Mouse (Mus musculus) stomach, embryonic 15.5 days (tissue): ENCODE results near the gene Tmigd3. TPM values are rescaled to one million over a fixed set of nuclear protein-coding genes. Genes with fewer than 3 reads are reported as not detected.

ENCODE experiments used
- ATAC-seq: fragments of 200-750 bp; cut with Nextera tagmentation; 2 replicates; pipeline ENCODE4 v1.8.0; 2017; ENCODE audit warnings: low read depth, moderate number of reproducible peaks, moderate TSS enrichment; ENCODE audit not compliant: insufficient read depth, low FRiP score
- H3K27ac ChIP-seq: fragments of 300-500 bp; sonication (generic); 2 replicates; pipeline ENCODE4 v1.5.1; 2015; ENCODE audit warnings: mild to moderate bottlenecking, inconsistent platforms
- H3K27me3 ChIP-seq: fragments of 300-500 bp; sonication (generic); replicated peaks from 2 replicates; pipeline ENCODE4 v1.6.1; 2015; ENCODE audit warnings: inconsistent platforms
- H3K36me3 ChIP-seq: fragments of 300-500 bp; sonication (generic); 2 replicates; pipeline ENCODE4 v1.6.1; 2015; ENCODE audit warnings: inconsistent platforms
- H3K4me1 ChIP-seq: fragments of 300-500 bp; sonication (generic); 2 replicates; pipeline ENCODE4 v1.6.1; 2015; ENCODE audit warnings: inconsistent platforms
- H3K4me2 ChIP-seq: fragments of 300-500 bp; sonication (generic); 2 replicates; pipeline ENCODE4 v1.6.1; 2015; ENCODE audit warnings: mild to moderate bottlenecking, inconsistent platforms
- H3K4me3 ChIP-seq: fragments of 300-500 bp; sonication (generic); replicated peaks from 2 replicates; pipeline ENCODE4 v1.5.1; 2015; ENCODE audit warnings: inconsistent platforms
- H3K9ac ChIP-seq: fragments of 300-500 bp; sonication (generic); 2 replicates; pipeline ENCODE4 v1.6.1; 2015; ENCODE audit warnings: inconsistent platforms
- H3K9me3 ChIP-seq: fragments of 300-500 bp; sonication (generic); 2 replicates; pipeline ENCODE4 v1.6.1; 2016; ENCODE audit warnings: inconsistent platforms
- WGBS: fragments of 180-500 bp; shearing (Covaris S2); methylation state at CpG from one replicate; pipeline ENCODE4 v1.1.7; 2015; 5-methylcytosine and 5-hydroxymethylcytosine counted together
- polyA plus RNA-seq: library from polyadenylated mRNA; unstranded; fragments of >200 nt; fragmentation: Nextera tagmentation; extraction: Ambion mirVana; gene quantifications from 2 replicates; pipeline ENCODE4 v1.2.1, GENCODE M21; 2015

The Tmigd3 gene
- polyA plus RNA-seq, 1 experiment from 2014 or later = 0.45 TPM

GRCm38 (mm10) chr3:105853781-105854180, 16.9 kb upstream of the Tmigd3 start:
- no peak overlapping the region for H3K4me2 ChIP-seq
- WGBS = 55% methylated on average over 8 of the region's 8 CpGs
- H3K36me3 ChIP-seq = no peaks in the 10 kb centered on the region

GRCm38 (mm10) chr3:105854786-105855185, 15.9 kb upstream of the Tmigd3 start:
- H3K27me3 ChIP-seq = no peaks in the 10 kb centered on the region
- H3K27ac ChIP-seq = no peak overlapping the region
- no peaks in the 10 kb centered on the region for H3K4me1 ChIP-seq
- ATAC-seq = no peak
- no peak overlapping the region for H3K4me3 ChIP-seq
- H3K9ac ChIP-seq = no peak overlapping the region
- H3K4me2 ChIP-seq = no peak overlapping the region
- no peaks in the 10 kb centered on the region for H3K9me3 ChIP-seq
- no peaks in the 10 kb centered on the region for H3K36me3 ChIP-seq
- WGBS = 82% methylated on average over 4 of the region's 4 CpGs

More at GRCm38 (mm10) chr3:105853781-105854180, 16.9 kb upstream of the Tmigd3 start:
- Histone ChIP-seq H3K4me1 (no peaks in the 10 kb centered on the region), H3K4me3 (no peak overlapping the region), H3K27me3 (no peaks in the 10 kb centered on the region), H3K9me3 (no peaks in the 10 kb centered on the region), H3K9ac (no peak overlapping the region), H3K27ac (no peak overlapping the region)
- no peak for ATAC-seq

- Histone ChIP-seq H3K9ac (no peak overlapping the region), H3K27ac (no peak overlapping the region), H3K4me1 (no peaks in the 10 kb centered on the region), H3K27me3 (no peaks in the 10 kb centered on the region), H3K36me3 (no peaks in the 10 kb centered on the region), H3K9me3 (no peaks in the 10 kb centered on the region), H3K4me2 (no peak overlapping the region), H3K4me3 (no peak overlapping the region)
- WGBS = 65% methylated on average over 5 of the region's 5 CpGs
- no peak for ATAC-seq
Measured at GRCm38 (mm10) chr3:105857513-105857912, 13.2 kb upstream of the Tmigd3 start.

GRCm38 (mm10) chr3:105861747-105862366, 8.8 kb upstream of the Tmigd3 start:
- Histone ChIP-seq H3K4me3 (no peak overlapping the region), H3K27ac (no peak overlapping the region), H3K4me2 (no peak overlapping the region), H3K36me3 (no peaks in the 10 kb centered on the region), H3K4me1 (peaks cover 3% of the 10 kb centered on the region; the same call in 1 of the 2 replicates), H3K9me3 (no peaks in the 10 kb centered on the region), H3K27me3 (no peaks in the 10 kb centered on the region), H3K9ac (no peak overlapping the region)
- no peak for ATAC-seq
- 44% methylated on average over 7 of the region's 7 CpGs for WGBS

- 59% methylated on average over 1 of the region's 1 CpGs for WGBS
- no peaks in the 10 kb centered on the region for H3K9me3 ChIP-seq
- peaks cover 3% of the 10 kb centered on the region; the same call in 1 of the 2 replicates for H3K4me1 ChIP-seq
- no peak overlapping the region for H3K4me3 ChIP-seq
- H3K27me3 ChIP-seq = no peaks in the 10 kb centered on the region
- H3K27ac ChIP-seq = no peak overlapping the region
- H3K36me3 ChIP-seq = no peaks in the 10 kb centered on the region
- no peak overlapping the region for H3K9ac ChIP-seq
- no peak for ATAC-seq
- no peak overlapping the region for H3K4me2 ChIP-seq
Measured at GRCm38 (mm10) chr3:105864123-105864522, 6.6 kb upstream of the Tmigd3 start.

- H3K27me3 ChIP-seq = no peaks in the 10 kb centered on the region
- H3K4me2 ChIP-seq = no peak overlapping the region
- 60% methylated on average over 9 of the region's 9 CpGs for WGBS
- no peak overlapping the region for H3K9ac ChIP-seq
- no peaks in the 10 kb centered on the region for H3K9me3 ChIP-seq
- H3K36me3 ChIP-seq = no peaks in the 10 kb centered on the region
- no peak for ATAC-seq
- H3K4me1 ChIP-seq = peaks cover 3% of the 10 kb centered on the region; the same call in 1 of the 2 replicates
- no peak overlapping the region for H3K4me3 ChIP-seq
- H3K27ac ChIP-seq = 0 out of 2 replicates have a peak overlapping the region, but pooled peaks have one; percentile 18
Measured at GRCm38 (mm10) chr3:105865122-105865521, 5.6 kb upstream of the Tmigd3 start.

- Histone ChIP-seq H3K4me2 (no peak overlapping the region), H3K27ac (no peak overlapping the region), H3K9ac (no peak overlapping the region), H3K4me1 (peaks cover 8% of the 10 kb centered on the region; the same call in 1 of the 2 replicates), H3K36me3 (no peaks in the 10 kb centered on the region), H3K27me3 (no peaks in the 10 kb centered on the region), H3K4me3 (no peak overlapping the region), H3K9me3 (no peaks in the 10 kb centered on the region)
- 0 out of 2 replicates have a peak, but pooled peaks have one; percentile 41 for ATAC-seq
- WGBS = 39% methylated on average over 2 of the region's 2 CpGs
Measured at GRCm38 (mm10) chr3:105868135-105868534, 2.6 kb upstream of the Tmigd3 start.

- Histone ChIP-seq H3K9ac (no peak overlapping the region), H3K4me1 (peaks cover 6% of the 10 kb centered on the region; the same call in 1 of the 2 replicates), H3K27me3 (no peaks in the 10 kb centered on the region), H3K36me3 (no peaks in the 10 kb centered on the region), H3K4me2 (no peak overlapping the region), H3K9me3 (no peaks in the 10 kb centered on the region), H3K27ac (peak overlapping the region; percentile 63), H3K4me3 (no peak overlapping the region)
- 32% methylated on average over 6 of the region's 6 CpGs for WGBS
- no peak; the same call in 1 of the 2 replicates for ATAC-seq
Measured at GRCm38 (mm10) chr3:105872034-105872433, 1.3 kb downstream of the Tmigd3 start.

- no peak for ATAC-seq
- H3K4me1 ChIP-seq = peaks cover 6% of the 10 kb centered on the region; the same call in 1 of the 2 replicates
- no peaks in the 10 kb centered on the region for H3K9me3 ChIP-seq
- no peaks in the 10 kb centered on the region for H3K36me3 ChIP-seq
- 36% methylated on average over 3 of the region's 3 CpGs for WGBS
- no peak overlapping the region for H3K4me3 ChIP-seq
- H3K27ac ChIP-seq = peak overlapping the region; percentile 63
- no peak overlapping the region for H3K4me2 ChIP-seq
- no peaks in the 10 kb centered on the region for H3K27me3 ChIP-seq
- H3K9ac ChIP-seq = no peak overlapping the region
Measured at GRCm38 (mm10) chr3:105872579-105872978, 1.9 kb downstream of the Tmigd3 start.

- H3K4me2 ChIP-seq = no peak overlapping the region
- WGBS = 78% methylated on average over 6 of the region's 6 CpGs
- H3K4me1 ChIP-seq = peaks cover 6% of the 10 kb centered on the region; the same call in 1 of the 2 replicates
- no peak overlapping the region for H3K27ac ChIP-seq
- H3K36me3 ChIP-seq = no peaks in the 10 kb centered on the region
- H3K4me3 ChIP-seq = no peak overlapping the region
- H3K9me3 ChIP-seq = no peaks in the 10 kb centered on the region
- H3K9ac ChIP-seq = no peak overlapping the region
- no peak for ATAC-seq
- H3K27me3 ChIP-seq = no peaks in the 10 kb centered on the region
Measured at GRCm38 (mm10) chr3:105873451-105874445, 3.0 kb downstream of the Tmigd3 start.

- no peaks in the 10 kb centered on the region for H3K9me3 ChIP-seq
- no peak overlapping the region for H3K27ac ChIP-seq
- H3K4me3 ChIP-seq = no peak overlapping the region
- WGBS = 75% methylated on average over 5 of the region's 5 CpGs
- no peak overlapping the region for H3K4me2 ChIP-seq
- no peak for ATAC-seq
- H3K36me3 ChIP-seq = no peaks in the 10 kb centered on the region
- no peaks in the 10 kb centered on the region for H3K27me3 ChIP-seq
- H3K9ac ChIP-seq = no peak overlapping the region
- H3K4me1 ChIP-seq = peaks cover 6% of the 10 kb centered on the region; the same call in 1 of the 2 replicates
Measured at GRCm38 (mm10) chr3:105876022-105876421, 5.3 kb downstream of the Tmigd3 start.
